In the genomic region with DNA sequence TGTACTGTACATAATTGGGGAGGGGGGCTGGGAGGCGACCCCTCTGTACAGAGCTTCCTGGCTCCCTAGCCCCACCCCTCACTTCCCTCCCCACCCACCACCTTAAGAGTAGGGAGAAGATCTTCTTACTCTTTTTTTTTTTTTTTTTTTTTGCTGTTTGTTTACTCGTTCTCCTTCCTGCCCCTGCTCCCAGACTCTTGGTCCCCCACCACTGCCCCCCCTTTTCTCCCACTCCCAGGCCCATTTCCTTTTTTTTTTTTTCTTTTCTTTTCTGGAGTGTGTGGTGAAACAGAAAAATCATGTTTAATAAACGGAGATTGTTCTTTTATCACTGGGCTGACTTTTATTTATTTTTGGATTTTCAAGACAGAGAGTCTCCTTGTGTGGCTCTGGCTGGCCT, we compare ENCODE assay signal across 8 mouse cellular contexts. TPM values are rescaled to one million over a fixed set of nuclear protein-coding genes. Genes with fewer than 3 reads are reported as not detected.
DNase-seq lines count a peak whose midpoint lies in the region; ATAC-seq and TF ChIP-seq lines count a peak whose summit lies in the region.

No protein-coding gene starts in this region.

- no peaks in the 10 kb centered on the region for H3K36me3 ChIP-seq in kidney, adult 2 months (ENCODE audit: control insufficient read depth, insufficient read depth, low read length)
- H3K36me3 ChIP-seq in hindbrain, embryonic 16.5 days (ENCODE audit: control insufficient read depth, insufficient read depth, low read length): peaks cover 22% of the 10 kb centered on the region
- H3K36me3 ChIP-seq in midbrain, embryonic 14.5 days (ENCODE audit: control insufficient read depth, insufficient read depth, low read length): peaks cover 64% of the 10 kb centered on the region

- H3K27ac ChIP-seq in kidney, adult 2 months (ENCODE audit: insufficient read depth, low read depth, low read length): no peak overlapping the region
- no peak overlapping the region for H3K27ac ChIP-seq in brown adipose tissue, adult 24 weeks (replicated peaks; ENCODE audit: low read depth, low read length)
- peak overlapping the region; percentile 76 for H3K27ac ChIP-seq in hindbrain, embryonic 16.5 days (ENCODE audit: low read depth, low read length)
- H3K27ac ChIP-seq in midbrain, embryonic 14.5 days (replicated peaks; ENCODE audit: low read depth, low read length): peak overlapping the region; percentile 71; the same call in 1 of the 2 replicates

- peak overlapping the region; percentile 91 for H3K4me2 ChIP-seq in hindbrain, embryonic 16.5 days (ENCODE audit: low read length)
- H3K4me2 ChIP-seq in midbrain, embryonic 14.5 days (ENCODE audit: low read length): peak overlapping the region; percentile 92

- peak overlapping the region; percentile 90 for H3K4me3 ChIP-seq in kidney, adult 2 months (ENCODE audit: insufficient read depth, low read depth, low read length)
- H3K4me3 ChIP-seq in brown adipose tissue, adult 24 weeks (ENCODE audit: insufficient read depth, low read depth, low read length): peak overlapping the region; percentile 74
- peak overlapping the region; percentile 79 for H3K4me3 ChIP-seq in hindbrain, embryonic 16.5 days (ENCODE audit: low read length)
- H3K4me3 ChIP-seq in midbrain, embryonic 14.5 days (replicated peaks; ENCODE audit: low read depth, low read length): peak overlapping the region; percentile 79

- peaks cover 6% of the 10 kb centered on the region; the same call in 1 of the 2 replicates for H3K4me1 ChIP-seq in kidney, adult 2 months (ENCODE audit: control insufficient read depth, insufficient read depth, low read length)
- H3K4me1 ChIP-seq in brown adipose tissue, adult 24 weeks (ENCODE audit: control insufficient read depth, insufficient read depth, insufficient read length, low read length): peaks cover 7% of the 10 kb centered on the region
- H3K4me1 ChIP-seq in hindbrain, embryonic 16.5 days (ENCODE audit: control insufficient read depth, insufficient read depth, low read depth, low read length): peaks cover 34% of the 10 kb centered on the region
- peaks cover 23% of the 10 kb centered on the region for H3K4me1 ChIP-seq in midbrain, embryonic 14.5 days (ENCODE audit: control insufficient read depth, insufficient read depth, low read length)

- TF ChIP-seq CTCF in kidney, adult 2 months (conservative IDR thresholded peaks at IDR 0.05; ENCODE audit: insufficient read depth, insufficient read length, low read depth, low read length): no peak

- no peak for DNase-seq in kidney, adult 2 months
- DNase-seq in kidney, postnatal 25 days: no peak
- DNase-seq in midbrain, embryonic 14.5 days: no peak
- DNase-seq in adrenal gland, adult 18-20 months (ENCODE audit: low spot score in 2 of 2): no peak

- no peaks in the 10 kb centered on the region for H3K27me3 ChIP-seq in kidney, adult 2 months (replicated peaks; ENCODE audit: control insufficient read depth, insufficient read depth, low read length)
- no peaks in the 10 kb centered on the region for H3K27me3 ChIP-seq in hindbrain, embryonic 16.5 days (replicated peaks; ENCODE audit: control insufficient read depth, insufficient read depth, low read length)
- H3K27me3 ChIP-seq in midbrain, embryonic 14.5 days (ENCODE audit: control insufficient read depth, insufficient read depth, low read length): no peaks in the 10 kb centered on the region

- no peak for TF ChIP-seq POLR2A in kidney, adult 2 months (IDR thresholded peaks at IDR 0.05; ENCODE audit: low read depth, low read length)

- no peak for ATAC-seq in hindbrain, embryonic 16.5 days
- no peak for ATAC-seq in midbrain, embryonic 14.5 days (ENCODE audit: low FRiP score, low TSS enrichment)
- ATAC-seq in granulocyte monocyte progenitor cell, adult 5-6 weeks (replicated peaks; ENCODE audit: poor library complexity, severe bottlenecking): no peak
- no peak for ATAC-seq in megakaryocyte progenitor cell, adult 5-6 weeks (replicated peaks; ENCODE audit: poor library complexity)

- H3K9me3 ChIP-seq in hindbrain, embryonic 16.5 days (ENCODE audit: control insufficient read depth, low read length): no peaks in the 10 kb centered on the region
- H3K9me3 ChIP-seq in midbrain, embryonic 14.5 days (ENCODE audit: control insufficient read depth, low read length): no peaks in the 10 kb centered on the region

- 1% methylated on average over 3 of the region's 3 CpGs for WGBS in kidney, adult 2 months
- 8% methylated on average over 3 of the region's 3 CpGs for whole genome bisulfite sequencing in hindbrain, embryonic 16.5 days
- WGBS in midbrain, embryonic 14.5 days: 6% methylated on average over 3 of the region's 3 CpGs

- peak overlapping the region; percentile 82 for H3K9ac ChIP-seq in hindbrain, embryonic 16.5 days (ENCODE audit: low read depth, low read length)
- H3K9ac ChIP-seq in midbrain, embryonic 14.5 days (replicated peaks; ENCODE audit: low read length): peak overlapping the region; percentile 72

RNA-seq across cellular contexts. Expression of a gene that starts 0.9 kb away (rescaled TPM):
- polyA plus RNA-seq in kidney, adult 2 months (2012; rRNA removed): 6.5 and 10.0 TPM in 2 replicates
- polyA plus RNA-seq in brown adipose tissue, adult 24 weeks (2012; ENCODE audit: insufficient read depth, insufficient read length, missing spikeins): 2.4 and 3.0 TPM in 2 replicates
- 13.0 and 15.6 TPM in 2 replicates for polyA plus RNA-seq in hindbrain, embryonic 16.5 days (2015; fragmentation: Nextera tagmentation; extraction: Ambion mirVana)
- 8.7 and 11.3 TPM in 2 replicates for polyA plus RNA-seq in midbrain, embryonic 14.5 days (2014; fragmentation: Nextera tagmentation; extraction: Ambion mirVana)
- total RNA-seq in granulocyte monocyte progenitor cell, adult 5-6 weeks (2014; fragmentation: Nextera tagmentation): 9.4 and 14.4 TPM in 2 replicates
- total RNA-seq in granulocyte monocyte progenitor cell, adult 5-6 weeks (2017): 14.3 and 17.7 TPM in 2 replicates
- total RNA-seq in megakaryocyte progenitor cell, adult 5-6 weeks (2015): 2.9 and 5.3 TPM in 2 replicates
- 16.3 and 22.1 TPM in 2 replicates for total RNA-seq in megakaryocyte progenitor cell, adult 5-6 weeks (2017)
- total RNA-seq in adrenal gland, adult 18-20 months (2021): 1 to 10 TPM; 6.4 to 8.0 TPM

RNA-seq across cellular contexts. Expression of a gene that starts 31.1 kb away (rescaled TPM):
- 14.8 and 16.8 TPM in 2 replicates for polyA plus RNA-seq in kidney, adult 2 months (2012; rRNA removed)
- 1.1 and 1.6 TPM in 2 replicates for polyA plus RNA-seq in brown adipose tissue, adult 24 weeks (2012; ENCODE audit: insufficient read depth, insufficient read length, missing spikeins)
- polyA plus RNA-seq in hindbrain, embryonic 16.5 days (2015; fragmentation: Nextera tagmentation; extraction: Ambion mirVana): 2.5 and 4.9 TPM in 2 replicates
- 5.5 and 9.7 TPM in 2 replicates for polyA plus RNA-seq in midbrain, embryonic 14.5 days (2014; fragmentation: Nextera tagmentation; extraction: Ambion mirVana)
- total RNA-seq in granulocyte monocyte progenitor cell, adult 5-6 weeks (2014; fragmentation: Nextera tagmentation): 7.2 and 10.1 TPM in 2 replicates
- total RNA-seq in granulocyte monocyte progenitor cell, adult 5-6 weeks (2017): 0.31 and 0.69 TPM in 2 replicates
- total RNA-seq in megakaryocyte progenitor cell, adult 5-6 weeks (2015): 5.3 and 11.6 TPM in 2 replicates
- 3.6 TPM in 2 replicates for total RNA-seq in megakaryocyte progenitor cell, adult 5-6 weeks (2017)
- 10 to 100 TPM; 16.6 to 19.1 TPM for total RNA-seq in adrenal gland, adult 18-20 months (2021)

RNA-seq across cellular contexts. Expression of a gene that starts 32.7 kb away (rescaled TPM):
- 145 and 183 TPM in 2 replicates for polyA plus RNA-seq in kidney, adult 2 months (2012; rRNA removed)
- 142 and 151 TPM in 2 replicates for polyA plus RNA-seq in brown adipose tissue, adult 24 weeks (2012; ENCODE audit: insufficient read depth, insufficient read length, missing spikeins)
- polyA plus RNA-seq in hindbrain, embryonic 16.5 days (2015; fragmentation: Nextera tagmentation; extraction: Ambion mirVana): 140 and 150 TPM in 2 replicates
- polyA plus RNA-seq in midbrain, embryonic 14.5 days (2014; fragmentation: Nextera tagmentation; extraction: Ambion mirVana): 99.2 and 108 TPM in 2 replicates
- 226 and 256 TPM in 2 replicates for total RNA-seq in granulocyte monocyte progenitor cell, adult 5-6 weeks (2014; fragmentation: Nextera tagmentation)
- 47.5 and 60.5 TPM in 2 replicates for total RNA-seq in granulocyte monocyte progenitor cell, adult 5-6 weeks (2017)
- total RNA-seq in megakaryocyte progenitor cell, adult 5-6 weeks (2015): 181 and 216 TPM in 2 replicates
- 75.8 and 82.9 TPM in 2 replicates for total RNA-seq in megakaryocyte progenitor cell, adult 5-6 weeks (2017)
- total RNA-seq in adrenal gland, adult 18-20 months (2021): 100 to 1,000 TPM; 129 to 141 TPM

RNA-seq across cellular contexts. Expression of a gene that starts 39.3 kb away (rescaled TPM):
- 41.2 and 52.0 TPM in 2 replicates for polyA plus RNA-seq in kidney, adult 2 months (2012; rRNA removed)
- 13.1 and 15.7 TPM in 2 replicates for polyA plus RNA-seq in brown adipose tissue, adult 24 weeks (2012; ENCODE audit: insufficient read depth, insufficient read length, missing spikeins)
- polyA plus RNA-seq in hindbrain, embryonic 16.5 days (2015; fragmentation: Nextera tagmentation; extraction: Ambion mirVana): 30.3 and 31.7 TPM in 2 replicates
- 18.2 and 24.0 TPM in 2 replicates for polyA plus RNA-seq in midbrain, embryonic 14.5 days (2014; fragmentation: Nextera tagmentation; extraction: Ambion mirVana)
- 3.4 and 9.3 TPM in 2 replicates for total RNA-seq in granulocyte monocyte progenitor cell, adult 5-6 weeks (2014; fragmentation: Nextera tagmentation)
- 1.4 and 2.1 TPM in 2 replicates for total RNA-seq in granulocyte monocyte progenitor cell, adult 5-6 weeks (2017)
- total RNA-seq in megakaryocyte progenitor cell, adult 5-6 weeks (2015): 2.1 TPM in 2 replicates
- 3.5 and 4.6 TPM in 2 replicates for total RNA-seq in megakaryocyte progenitor cell, adult 5-6 weeks (2017)
- total RNA-seq in adrenal gland, adult 18-20 months (2021): 10 to 100 TPM; 45.4 to 46.7 TPM

RNA-seq across cellular contexts. Expression of a gene that starts 55.2 kb away (rescaled TPM):
- polyA plus RNA-seq in kidney, adult 2 months (2012; rRNA removed): 1.3 and 1.5 TPM in 2 replicates
- polyA plus RNA-seq in brown adipose tissue, adult 24 weeks (2012; ENCODE audit: insufficient read depth, insufficient read length, missing spikeins): not detected in 2 replicates
- polyA plus RNA-seq in hindbrain, embryonic 16.5 days (2015; fragmentation: Nextera tagmentation; extraction: Ambion mirVana): 2.6 and 3.6 TPM in 2 replicates
- polyA plus RNA-seq in midbrain, embryonic 14.5 days (2014; fragmentation: Nextera tagmentation; extraction: Ambion mirVana): 1.2 and 2.3 TPM in 2 replicates
- 6.0 and 6.2 TPM in 2 replicates for total RNA-seq in granulocyte monocyte progenitor cell, adult 5-6 weeks (2014; fragmentation: Nextera tagmentation)
- total RNA-seq in granulocyte monocyte progenitor cell, adult 5-6 weeks (2017): 8.7 and 12.6 TPM in 2 replicates
- 2.6 and 4.6 TPM in 2 replicates for total RNA-seq in megakaryocyte progenitor cell, adult 5-6 weeks (2015)
- total RNA-seq in megakaryocyte progenitor cell, adult 5-6 weeks (2017): 13.8 and 16.0 TPM in 2 replicates
- total RNA-seq in adrenal gland, adult 18-20 months (2021): 1 to 10 TPM; 1.1 to 1.2 TPM

Comparison
In these comparisons a context has a peak if more than half of its experiments do, and no peak if none do; other contexts are left out.
1. H3K27ac ChIP-seq: peak in hindbrain, embryonic 16.5 days (single experiment) and midbrain, embryonic 14.5 days (single experiment); none in kidney, adult 2 months (single experiment) and brown adipose tissue, adult 24 weeks (single experiment).
2. Peak in every context shown above with its lines, with median percentiles within 50 percentile points of each other: H3K4me3 ChIP-seq.